Mouse (Mus musculus): ENCODE measurements around the gene Otulin. TPM values are rescaled to one million over a fixed set of nuclear protein-coding genes. Genes with fewer than 3 reads are reported as not detected.

The Otulin gene
- polyA plus RNA-seq, 1 experiment from 2014 or later, result 22.3 TPM

DNA sequence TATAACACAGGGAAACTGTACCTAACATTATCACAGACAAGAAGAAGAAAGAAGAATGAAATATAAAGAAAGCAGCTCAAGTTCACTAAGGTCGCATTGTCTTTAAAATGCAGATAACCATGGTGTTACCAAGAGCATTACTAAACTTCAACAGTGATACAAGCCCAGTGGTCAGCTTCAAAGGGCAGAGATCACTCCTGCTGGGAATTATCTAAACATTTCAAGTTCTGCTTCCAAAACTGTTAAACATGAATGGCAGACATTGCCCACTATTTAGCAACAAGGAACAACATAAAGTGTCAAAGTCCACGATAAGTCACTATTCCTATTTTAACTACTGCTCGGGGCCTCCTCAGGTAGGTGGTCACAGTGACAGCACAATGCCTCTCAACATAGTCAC, 25.9 kb downstream of the Otulin start:
- Histone ChIP-seq H3K27me3 (replicated peaks) (no peaks in the 10 kb centered on the region), H3K9ac (no peak overlapping the region), H3K27ac (no peak overlapping the region), H3K4me2 (no peak overlapping the region), H3K9me3 (no peaks in the 10 kb centered on the region), H3K4me3 (no peak overlapping the region), H3K36me3 (replicated peaks) (peaks cover 9% of the 10 kb centered on the region; the same call in 1 of the 2 replicates), H3K4me1 (no peaks in the 10 kb centered on the region)
- WGBS, result 90% methylated on average over 3 of the region's 3 CpGs
- ATAC-seq (replicated peaks), result no peak

DNA sequence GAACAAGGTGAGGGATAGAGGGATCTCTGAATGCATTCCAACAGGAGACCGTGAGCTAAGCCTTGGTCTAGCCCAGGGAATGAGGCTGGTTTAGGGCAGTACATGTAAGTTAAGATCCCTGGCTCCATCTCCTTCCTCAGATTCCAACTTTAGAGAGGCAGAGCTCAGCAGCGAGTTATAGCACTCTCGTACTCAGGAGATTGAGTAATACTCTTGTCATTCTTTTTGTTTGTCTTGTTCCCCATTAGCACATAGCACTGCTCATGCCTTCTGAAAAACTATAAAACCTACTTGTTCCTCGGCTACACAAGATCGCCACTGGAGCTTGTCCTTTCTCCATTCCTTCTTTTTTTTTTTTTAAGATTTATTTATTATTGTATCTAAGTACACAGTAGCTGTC, 30.0 kb downstream of the Otulin start:
- no peaks in the 10 kb centered on the region for H3K9me3 ChIP-seq
- no peak overlapping the region for H3K4me3 ChIP-seq
- H3K9ac ChIP-seq, result no peak overlapping the region
- WGBS, result 95% methylated on average over 5 of the region's 5 CpGs
- H3K4me2 ChIP-seq, result no peak overlapping the region
- peaks cover 3% of the 10 kb centered on the region; the same call in 1 of the 2 replicates for H3K36me3 ChIP-seq (replicated peaks)
- ATAC-seq (replicated peaks), result no peak
- H3K27ac ChIP-seq, result no peak overlapping the region
- no peaks in the 10 kb centered on the region for H3K4me1 ChIP-seq
- no peaks in the 10 kb centered on the region for H3K27me3 ChIP-seq (replicated peaks)

DNA sequence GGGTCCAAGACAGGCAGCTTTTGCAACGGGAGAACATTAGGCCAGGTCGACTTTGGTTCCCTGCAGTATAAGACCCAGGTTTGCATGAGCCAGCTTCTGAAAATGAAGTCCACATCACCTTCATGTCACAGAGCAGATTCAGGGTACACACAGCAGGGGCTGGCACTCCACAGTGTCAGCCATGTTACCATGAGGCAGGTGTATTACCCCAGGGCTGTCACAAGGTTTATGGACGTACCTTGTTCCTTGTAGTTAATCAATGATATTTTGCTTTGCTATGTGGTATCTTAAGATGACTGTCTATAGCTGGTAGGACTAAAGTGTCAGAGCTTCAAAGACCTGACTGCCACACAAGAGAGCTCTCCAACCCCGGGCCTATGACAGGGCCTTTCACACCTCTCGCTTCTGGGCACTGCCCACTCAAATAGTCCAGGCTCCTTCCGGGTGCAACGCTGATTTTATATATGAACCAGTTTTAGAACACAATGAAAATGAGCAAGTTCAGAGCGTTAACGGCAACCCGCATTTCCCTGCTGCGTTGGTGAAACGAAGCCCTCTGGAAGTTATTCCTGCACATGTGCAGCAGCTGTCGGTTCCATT, 31.6 kb downstream of the Otulin start:
- no peaks in the 10 kb centered on the region for H3K9me3 ChIP-seq
- H3K4me1 ChIP-seq, result no peaks in the 10 kb centered on the region
- H3K4me2 ChIP-seq, result no peak overlapping the region
- WGBS, result 93% methylated on average over 13 of the region's 13 CpGs
- ATAC-seq (replicated peaks), result no peak
- no peak overlapping the region for H3K27ac ChIP-seq
- H3K36me3 ChIP-seq (replicated peaks), result peaks cover 3% of the 10 kb centered on the region; the same call in 1 of the 2 replicates
- no peak overlapping the region for H3K4me3 ChIP-seq
- no peak overlapping the region for H3K9ac ChIP-seq
- no peaks in the 10 kb centered on the region for H3K27me3 ChIP-seq (replicated peaks)

DNA sequence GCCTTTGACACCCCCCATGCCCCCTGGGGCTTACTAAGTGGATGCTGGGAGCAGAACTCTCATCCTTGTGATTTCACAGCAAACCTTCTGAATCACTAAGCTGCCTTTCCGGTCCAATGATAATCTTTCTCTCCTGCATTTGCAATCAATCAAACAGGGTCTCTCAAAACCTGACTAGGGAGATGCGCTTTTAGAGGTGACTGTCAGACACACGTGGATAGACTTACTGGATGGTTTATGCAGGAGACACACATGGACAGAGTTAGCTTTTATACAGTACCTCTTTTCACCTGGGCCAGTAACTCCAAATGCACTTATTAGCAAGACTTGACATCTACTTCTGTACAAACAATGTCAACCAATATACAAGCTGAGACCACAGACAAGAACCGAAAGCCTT, 33.0 kb downstream of the Otulin start:
- no peaks in the 10 kb centered on the region for H3K27me3 ChIP-seq (replicated peaks)
- peaks cover 8% of the 10 kb centered on the region for H3K36me3 ChIP-seq (replicated peaks)
- H3K27ac ChIP-seq, result no peak overlapping the region
- no peak overlapping the region for H3K4me3 ChIP-seq
- H3K9me3 ChIP-seq, result no peaks in the 10 kb centered on the region
- no peak overlapping the region for H3K4me2 ChIP-seq
- no peak for ATAC-seq (replicated peaks)
- H3K9ac ChIP-seq, result no peak overlapping the region
- H3K4me1 ChIP-seq, result no peaks in the 10 kb centered on the region
- WGBS, result 83% methylated on average over 4 of the region's 4 CpGs

DNA sequence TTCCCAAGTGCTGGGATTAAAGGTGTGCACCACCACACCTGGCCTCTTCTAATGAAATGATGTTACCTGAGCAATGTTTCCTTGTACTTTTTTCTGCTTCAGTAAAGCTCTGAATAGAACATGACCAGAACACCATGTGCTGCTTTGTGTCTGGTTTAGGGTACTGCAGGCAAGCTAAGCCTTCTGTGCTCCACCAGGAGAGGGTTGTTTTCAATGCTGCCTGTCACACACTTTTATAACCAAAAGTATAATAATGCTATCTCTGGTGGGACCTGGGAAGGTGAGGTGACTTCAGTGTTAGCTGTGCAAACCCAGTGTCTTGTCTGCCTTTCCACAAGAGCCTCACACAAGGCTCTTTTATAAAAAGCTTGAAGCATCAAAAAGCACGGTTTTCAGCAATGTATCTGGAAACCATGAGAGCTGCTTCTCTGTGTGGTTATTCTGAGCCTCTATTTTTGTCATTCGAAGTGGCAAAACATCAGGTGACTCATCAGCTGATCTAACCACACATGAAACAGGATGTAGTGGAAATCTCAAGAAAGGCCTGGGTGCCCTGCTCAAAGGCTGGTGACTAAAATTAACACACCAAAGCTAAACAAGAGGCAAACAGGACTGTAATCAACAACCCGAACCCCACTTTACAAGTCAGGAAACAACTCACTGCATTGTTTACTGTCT, 33.9 kb downstream of the Otulin start:
- ATAC-seq (replicated peaks), result no peak
- H3K27me3 ChIP-seq (replicated peaks), result no peaks in the 10 kb centered on the region
- H3K9me3 ChIP-seq, result no peaks in the 10 kb centered on the region
- no peaks in the 10 kb centered on the region for H3K4me1 ChIP-seq
- H3K9ac ChIP-seq, result no peak overlapping the region
- WGBS, result 75% methylated on average over 3 of the region's 3 CpGs
- no peak overlapping the region for H3K4me3 ChIP-seq
- no peak overlapping the region for H3K27ac ChIP-seq
- H3K4me2 ChIP-seq, result no peak overlapping the region
- peaks cover 8% of the 10 kb centered on the region for H3K36me3 ChIP-seq (replicated peaks)

DNA sequence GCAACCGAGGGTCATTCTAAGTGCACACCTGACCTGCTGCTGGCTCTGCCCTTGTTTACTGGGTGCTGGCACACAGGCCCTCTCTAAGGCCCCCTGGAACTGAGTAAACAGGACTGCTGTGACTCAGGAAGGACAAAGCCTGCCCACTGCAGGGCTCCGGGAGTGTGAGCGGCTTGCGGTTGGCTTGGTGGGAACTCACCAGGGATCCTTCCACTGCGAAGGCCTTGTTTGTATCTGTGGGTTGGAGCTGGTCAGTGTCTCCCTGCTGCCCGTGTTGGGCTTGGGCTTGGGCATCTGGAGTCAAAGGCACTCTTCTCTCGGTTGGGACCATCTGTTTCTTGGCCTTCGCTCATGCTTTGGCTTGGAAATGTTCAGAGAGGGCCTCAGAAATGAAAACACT, 34.9 kb downstream of the Otulin start:
- Histone ChIP-seq H3K4me1 (no peaks in the 10 kb centered on the region), H3K27me3 (replicated peaks) (no peaks in the 10 kb centered on the region), H3K9me3 (no peaks in the 10 kb centered on the region), H3K27ac (peak overlapping the region; percentile 17; the same call in 1 of the 2 replicates), H3K36me3 (replicated peaks) (peaks cover 8% of the 10 kb centered on the region), H3K4me2 (no peak overlapping the region), H3K9ac (no peak overlapping the region), H3K4me3 (no peak overlapping the region)
- 0 out of 2 replicates have a peak, but pooled peaks have one; percentile 19 for ATAC-seq (replicated peaks)
- WGBS, result 52% methylated on average over 8 of the region's 8 CpGs

DNA sequence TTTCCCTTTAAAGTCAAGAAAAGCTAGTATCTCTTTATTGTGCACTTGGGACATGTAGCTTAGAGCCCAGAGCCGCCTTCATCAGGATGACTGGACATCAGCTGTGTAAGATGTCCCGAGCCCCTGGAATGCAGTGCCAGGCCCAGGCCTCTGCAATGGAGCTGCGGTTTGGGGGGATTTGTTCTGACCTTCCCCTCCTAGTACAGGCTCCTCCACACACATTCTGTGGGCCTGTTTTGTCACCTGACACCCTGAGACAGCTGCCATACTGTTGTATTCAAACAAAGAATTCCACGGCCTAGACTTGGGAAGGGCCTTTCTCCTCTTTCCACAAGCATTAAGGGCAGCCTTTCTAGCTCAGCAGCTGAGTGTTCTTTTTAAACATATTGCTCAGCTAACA, 35.5 kb downstream of the Otulin start:
- Histone ChIP-seq H3K27me3 (replicated peaks) (no peaks in the 10 kb centered on the region), H3K9ac (no peak overlapping the region), H3K27ac (0 out of 2 replicates have a peak overlapping the region, but pooled peaks have one; percentile 17), H3K4me1 (no peaks in the 10 kb centered on the region), H3K4me2 (no peak overlapping the region), H3K9me3 (no peaks in the 10 kb centered on the region), H3K36me3 (replicated peaks) (peaks cover 8% of the 10 kb centered on the region), H3K4me3 (no peak overlapping the region)
- ATAC-seq (replicated peaks), result no peak
- 32% methylated on average over 4 of the region's 4 CpGs for WGBS

DNA sequence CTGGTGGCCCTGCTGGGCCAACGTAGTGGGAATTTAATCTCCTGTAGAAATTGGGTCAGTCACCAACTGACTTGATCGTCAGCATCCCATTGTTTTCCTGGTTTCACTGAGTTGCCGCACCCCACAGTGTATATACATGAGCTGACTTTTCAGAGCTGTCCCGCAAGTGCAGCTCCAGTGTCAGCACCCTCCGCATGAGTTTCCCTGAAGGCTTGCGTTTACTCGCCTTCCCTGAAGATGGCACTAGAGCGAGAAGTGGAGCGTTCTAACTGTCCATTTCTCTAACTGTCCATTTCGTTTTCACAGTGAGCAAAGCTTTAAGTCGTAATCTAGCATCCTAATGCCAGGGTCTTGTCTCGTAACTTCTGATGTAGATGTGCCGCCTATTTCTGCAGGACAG, 36.8 kb downstream of the Otulin start:
- H3K36me3 ChIP-seq (replicated peaks), result peaks cover 6% of the 10 kb centered on the region
- no peak overlapping the region for H3K27ac ChIP-seq

DNA sequence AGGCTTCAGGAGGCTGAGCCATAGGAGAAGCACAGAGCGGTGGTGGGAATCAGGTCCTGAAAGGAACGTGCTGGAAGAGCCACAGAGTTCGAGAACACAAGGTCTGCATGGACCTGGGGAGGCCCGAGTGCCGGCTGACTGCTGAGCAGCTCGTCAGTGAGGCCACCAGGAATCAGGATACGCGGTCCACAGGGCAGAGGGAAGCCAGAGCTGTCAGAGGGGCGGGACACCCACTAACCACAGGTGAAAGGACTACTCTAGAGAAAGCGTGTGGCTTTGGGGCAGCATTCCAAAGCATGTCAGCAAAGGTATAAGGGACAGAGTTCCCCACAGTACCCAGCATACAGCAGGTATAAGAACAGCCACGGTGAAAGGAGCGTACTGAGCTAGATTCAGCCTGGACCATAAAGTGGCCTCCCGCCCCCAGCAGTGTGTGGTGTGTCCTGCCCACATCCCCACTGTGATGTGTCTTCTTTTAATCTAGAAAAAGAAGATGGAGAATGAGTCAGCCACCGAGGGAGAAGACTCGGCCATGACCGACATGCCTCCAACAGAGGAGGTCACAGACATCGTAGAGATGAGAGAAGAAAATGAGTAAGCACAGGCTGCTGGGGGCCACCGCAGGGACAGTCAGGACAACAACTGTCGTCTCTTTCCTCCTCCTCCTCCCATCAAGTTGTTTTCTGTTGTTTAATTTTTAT, 37.7 kb downstream of the Otulin start:
- no peak overlapping the region for H3K4me3 ChIP-seq
- H3K4me2 ChIP-seq, result no peak overlapping the region
- no peak overlapping the region for H3K9ac ChIP-seq
- no peak for ATAC-seq (replicated peaks)
- H3K9me3 ChIP-seq, result no peaks in the 10 kb centered on the region
- H3K36me3 ChIP-seq (replicated peaks), result peaks cover 5% of the 10 kb centered on the region; the same call in 1 of the 2 replicates
- WGBS, result 89% methylated on average over 19 of the region's 19 CpGs
- no peaks in the 10 kb centered on the region for H3K4me1 ChIP-seq
- H3K27ac ChIP-seq, result no peak overlapping the region
- H3K27me3 ChIP-seq (replicated peaks), result no peaks in the 10 kb centered on the region

More for the DNA sequence above, 36.8 kb downstream of the Otulin start:
- Histone ChIP-seq H3K27me3 (replicated peaks) (no peaks in the 10 kb centered on the region), H3K9me3 (no peaks in the 10 kb centered on the region), H3K4me3 (no peak overlapping the region), H3K4me2 (no peak overlapping the region), H3K9ac (no peak overlapping the region), H3K4me1 (no peaks in the 10 kb centered on the region)
- no peak for ATAC-seq (replicated peaks)
- WGBS, result 71% methylated on average over 13 of the region's 13 CpGs

DNA sequence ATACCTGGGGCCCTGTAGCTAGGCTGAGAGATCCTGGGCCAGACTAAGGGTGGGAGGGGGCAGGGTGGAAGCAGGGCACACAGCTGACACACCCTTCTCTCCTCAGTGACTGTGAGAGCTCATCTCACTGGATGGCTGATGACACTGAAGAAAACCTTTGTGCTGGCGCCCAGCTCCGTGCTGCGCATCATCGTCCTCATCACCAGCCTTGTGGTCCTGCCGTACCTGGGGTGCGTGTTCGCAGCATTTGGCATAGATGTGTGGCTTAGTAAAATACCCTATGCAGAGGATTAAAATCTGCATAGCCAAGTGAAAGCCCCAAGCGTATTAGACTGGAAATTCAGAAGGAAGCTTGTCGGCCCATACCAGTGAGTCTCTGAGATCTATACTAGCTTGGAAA, 39.7 kb downstream of the Otulin start:
- H3K36me3 ChIP-seq (replicated peaks), result peaks cover 5% of the 10 kb centered on the region; the same call in 1 of the 2 replicates
- no peak for ATAC-seq (replicated peaks)

DNA sequence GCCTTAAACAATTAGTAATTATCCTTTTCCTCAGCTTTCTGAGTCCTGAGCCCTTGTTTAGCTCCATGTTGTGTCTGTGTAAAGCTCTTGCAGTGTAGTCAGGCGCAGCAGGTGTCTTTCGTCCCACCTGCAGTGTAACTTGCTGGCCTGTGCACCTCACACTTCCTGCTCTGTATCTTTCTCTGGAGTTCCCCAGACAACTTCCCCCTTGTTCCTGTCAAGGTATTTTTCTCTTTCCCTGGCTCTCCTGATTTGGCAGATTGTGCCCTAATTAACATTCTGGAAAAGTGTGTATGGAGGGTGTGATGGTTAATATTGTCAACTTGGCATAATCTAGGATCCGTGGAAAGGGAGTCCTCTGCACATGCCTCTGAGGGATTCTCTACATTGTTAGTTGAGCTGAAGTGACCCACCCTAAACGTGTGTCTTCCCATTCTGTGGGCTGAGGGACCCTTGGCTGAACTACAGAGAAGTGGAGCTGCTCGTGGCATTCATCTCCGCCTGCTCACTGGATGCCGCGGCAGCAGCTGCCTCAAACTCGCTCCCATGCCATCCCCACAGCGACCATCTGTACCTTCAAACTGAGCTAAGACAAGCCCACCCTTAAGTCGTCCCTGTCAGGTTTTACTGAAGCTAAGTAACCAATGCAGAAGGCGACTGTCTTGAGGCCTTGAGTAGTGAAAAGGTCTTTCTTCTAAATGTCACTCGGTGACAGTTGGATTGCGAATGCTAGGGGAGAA, 42.2 kb downstream of the Otulin start:
- H3K4me2 ChIP-seq, result no peak overlapping the region
- no peaks in the 10 kb centered on the region for H3K9me3 ChIP-seq
- no peak overlapping the region for H3K9ac ChIP-seq
- H3K27me3 ChIP-seq (replicated peaks), result no peaks in the 10 kb centered on the region
- no peak for ATAC-seq (replicated peaks)
- no peaks in the 10 kb centered on the region for H3K4me1 ChIP-seq
- H3K36me3 ChIP-seq (replicated peaks), result peaks cover 2% of the 10 kb centered on the region; the same call in 1 of the 2 replicates
- 69% methylated on average over 14 of the region's 14 CpGs for WGBS
- no peak overlapping the region for H3K27ac ChIP-seq
- no peak overlapping the region for H3K4me3 ChIP-seq

More for the DNA sequence above, 39.7 kb downstream of the Otulin start:
- Histone ChIP-seq H3K4me3 (no peak overlapping the region), H3K9ac (no peak overlapping the region), H3K27me3 (replicated peaks) (no peaks in the 10 kb centered on the region), H3K27ac (no peak overlapping the region), H3K4me1 (no peaks in the 10 kb centered on the region), H3K9me3 (no peaks in the 10 kb centered on the region), H3K4me2 (no peak overlapping the region)
- 90% methylated on average over 9 of the region's 9 CpGs for WGBS

DNA sequence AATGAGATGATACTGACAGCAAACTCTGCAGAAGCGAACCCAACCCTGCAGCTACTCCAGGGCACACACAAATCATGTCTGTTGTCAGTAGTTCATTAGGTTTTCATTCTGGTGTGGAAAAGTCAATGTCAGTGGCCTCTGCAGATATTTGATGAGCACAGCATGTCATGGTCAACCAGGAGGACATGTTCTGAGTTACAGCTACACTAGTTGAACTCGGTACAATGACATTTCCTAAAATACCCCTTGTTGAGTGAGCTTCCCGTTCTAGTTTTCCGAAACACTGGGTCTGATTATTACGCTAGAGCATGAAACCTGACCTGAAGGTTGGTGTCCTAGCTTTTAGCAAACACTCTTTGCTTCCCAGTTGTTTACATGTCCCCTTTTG, 44.4 kb downstream of the Otulin start:
- Histone ChIP-seq H3K36me3 (replicated peaks) (no peaks in the 10 kb centered on the region), H3K4me2 (no peak overlapping the region), H3K27me3 (replicated peaks) (no peaks in the 10 kb centered on the region), H3K27ac (no peak overlapping the region), H3K9ac (no peak overlapping the region), H3K4me3 (no peak overlapping the region), H3K9me3 (no peaks in the 10 kb centered on the region), H3K4me1 (0 out of 2 replicates have a peak, but pooled peaks cover 4% of the 10 kb centered on the region)
- ATAC-seq (replicated peaks), result no peak
- 91% methylated on average over 5 of the region's 5 CpGs for whole genome bisulfite sequencing
